Mouse (Mus musculus): Measurements from ENCODE around the gene P3h1. TPM values are rescaled to one million over a fixed set of nuclear protein-coding genes. Genes with fewer than 3 reads are reported as not detected.

P3h1 gene
- polyA plus RNA-seq, 1 experiment from 2014 or later: 29.1 TPM

GRCm38 (mm10) chr4:119292771-119293573 is 60.3 kb downstream of the P3h1 start:
- Histone ChIP-seq H3K9me3 (no peaks in the 10 kb centered on the region), H3K4me1 (peaks cover 12% of the 10 kb centered on the region), H3K4me3 (peak overlapping the region; percentile 96), H3K36me3 (peaks cover 22% of the 10 kb centered on the region), H3K27ac (peak overlapping the region; percentile 99), H3K27me3 (ENCODE audit: insufficient read depth, poor library complexity, severe bottlenecking) (no peaks in the 10 kb centered on the region)
- DNase-seq (ENCODE audit: low spot score): no peak
- 2% methylated on average over 24 of the region's 24 CpGs for WGBS

GRCm38 (mm10) chr4:119293574-119294258 is 61.0 kb downstream of the P3h1 start:
- peaks cover 21% of the 10 kb centered on the region for H3K36me3 ChIP-seq
- WGBS: under 1% methylated on average over 74 of the region's 80 CpGs
- peak overlapping the region; percentile 96 for H3K4me3 ChIP-seq
- H3K27me3 ChIP-seq (ENCODE audit: insufficient read depth, poor library complexity, severe bottlenecking): no peaks in the 10 kb centered on the region
- peak overlapping the region; percentile 99 for H3K27ac ChIP-seq
- H3K9me3 ChIP-seq: no peaks in the 10 kb centered on the region
- peaks cover 12% of the 10 kb centered on the region for H3K4me1 ChIP-seq
- peak; percentile 82 for DNase-seq (ENCODE audit: low spot score)

GRCm38 (mm10) chr4:119294415-119295133 is 61.9 kb downstream of the P3h1 start, which contains the start of gene Ybx1:
Gene Ybx1, minus strand, starts transcription at chr4:119294604.
- H3K27me3 ChIP-seq (ENCODE audit: insufficient read depth, poor library complexity, severe bottlenecking): no peaks in the 10 kb centered on the region
- WGBS: under 1% methylated on average over 59 of the region's 61 CpGs
- peaks cover 18% of the 10 kb centered on the region for H3K36me3 ChIP-seq
- peak; percentile 100 for DNase-seq (ENCODE audit: low spot score)
- peak within 1 kb of the TSS; percentile 96 for H3K4me3 ChIP-seq
- no peaks in the 10 kb centered on the region for H3K9me3 ChIP-seq
- peaks cover 12% of the 10 kb centered on the region for H3K4me1 ChIP-seq
- H3K27ac ChIP-seq: peak within 1 kb of the TSS; percentile 99

GRCm38 (mm10) chr4:119295134-119295453 is 62.4 kb downstream of the P3h1 start:
- Histone ChIP-seq H3K27ac (peak overlapping the region; percentile 99), H3K27me3 (ENCODE audit: insufficient read depth, poor library complexity, severe bottlenecking) (no peaks in the 10 kb centered on the region), H3K4me1 (peaks cover 12% of the 10 kb centered on the region), H3K36me3 (peaks cover 18% of the 10 kb centered on the region), H3K9me3 (no peaks in the 10 kb centered on the region), H3K4me3 (peak overlapping the region; percentile 96)
- no peak for DNase-seq (ENCODE audit: low spot score)
- WGBS: 13% methylated on average over 6 of the region's 6 CpGs

GRCm38 (mm10) chr4:119297361-119297760 is 64.6 kb downstream of the P3h1 start:
- no peak for DNase-seq (ENCODE audit: low spot score)
- no peaks in the 10 kb centered on the region for H3K27me3 ChIP-seq (ENCODE audit: insufficient read depth, poor library complexity, severe bottlenecking)
- no peak overlapping the region for H3K4me3 ChIP-seq
- H3K9me3 ChIP-seq: no peaks in the 10 kb centered on the region
- 80% methylated on average over 2 of the region's 2 CpGs for WGBS
- peaks cover 9% of the 10 kb centered on the region for H3K4me1 ChIP-seq
- H3K27ac ChIP-seq: no peak overlapping the region
- H3K36me3 ChIP-seq: no peaks in the 10 kb centered on the region

Other genes with a start within 250 kb of the P3h1 start
- gene Slc2a1, start 124.2 kb upstream of the P3h1 start, polyA plus RNA-seq (2016; fragmentation: Nextera tagmentation; extraction: Ambion mirVana): 549 and 607 TPM in 2 replicates
- gene Zfp691, start 58.7 kb upstream of the P3h1 start, polyA plus RNA-seq (2016; fragmentation: Nextera tagmentation; extraction: Ambion mirVana): 8.1 and 10.0 TPM in 2 replicates
- 26.6 and 31.9 TPM in 2 replicates for gene Ermap, start 42.9 kb upstream of the P3h1 start, polyA plus RNA-seq (2016; fragmentation: Nextera tagmentation; extraction: Ambion mirVana)
- gene Svbp, start 37.6 kb upstream of the P3h1 start, polyA plus RNA-seq (2016; fragmentation: Nextera tagmentation; extraction: Ambion mirVana): 126 and 154 TPM in 2 replicates
- gene Tmem269, start 14.7 kb upstream of the P3h1 start, polyA plus RNA-seq (2016; fragmentation: Nextera tagmentation; extraction: Ambion mirVana): not detected in 2 replicates
- 35.8 and 44.0 TPM in 2 replicates for gene AU022252, start 203 bp upstream of the P3h1 start, polyA plus RNA-seq (2016; fragmentation: Nextera tagmentation; extraction: Ambion mirVana)
- gene Cldn19, start 22.5 kb downstream of the P3h1 start, polyA plus RNA-seq (2016; fragmentation: Nextera tagmentation; extraction: Ambion mirVana): 0.16 TPM in 1 of 2 replicates, not detected in the other
- gene Ybx1, start 61.7 kb downstream of the P3h1 start, polyA plus RNA-seq (2016; fragmentation: Nextera tagmentation; extraction: Ambion mirVana): 712 and 1,091 TPM in 2 replicates
- gene Ppih, start 87.6 kb downstream of the P3h1 start, polyA plus RNA-seq (2016; fragmentation: Nextera tagmentation; extraction: Ambion mirVana): 70.6 and 98.8 TPM in 2 replicates
- 3.1 and 3.6 TPM in 2 replicates for gene Ccdc30, start 182.6 kb downstream of the P3h1 start, polyA plus RNA-seq (2016; fragmentation: Nextera tagmentation; extraction: Ambion mirVana)
- 30.4 and 33.5 TPM in 2 replicates for gene Ppcs, start 189.5 kb downstream of the P3h1 start, polyA plus RNA-seq (2016; fragmentation: Nextera tagmentation; extraction: Ambion mirVana)
- 0.15 and 0.34 TPM in 2 replicates for gene Zmynd12, start 189.9 kb downstream of the P3h1 start, polyA plus RNA-seq (2016; fragmentation: Nextera tagmentation; extraction: Ambion mirVana)